Mouse (Mus musculus) lung, postnatal 0 days (tissue): Measurements from ENCODE around the gene Gm525. TPM values are rescaled to one million over a fixed set of nuclear protein-coding genes. Genes with fewer than 3 reads are reported as not detected.
"Not testable (repeated sequence)": the region's sequence is repeated elsewhere in the genome, so short reads cannot be mapped to it uniquely, and the experiment has no call there.

Source experiments
- ATAC-seq: fragments of 200-750 bp; cut with Nextera tagmentation; 2 replicates; pipeline ENCODE4 v1.8.0; 2017; ENCODE audit warnings: moderate library complexity
- DNase-seq: peaks from one replicate; pipeline ENCODE4 v3.0.0-alpha.2; 2016; ENCODE audit warnings: low spot score
- H3K27ac ChIP-seq: fragments of 300-500 bp; sonication (generic); 2 replicates; pipeline ENCODE4 v1.5.1; 2014; ENCODE audit warnings: antibody characterized with exemption, mild to moderate bottlenecking, low read length, mixed read lengths
- H3K27me3 ChIP-seq: fragments of 300-500 bp; sonication (generic); replicated peaks from 2 replicates; pipeline ENCODE4 v1.6.1; 2014; ENCODE audit warnings: low read length, mixed read lengths; ENCODE audit not compliant: insufficient read depth
- H3K36me3 ChIP-seq: fragments of 300-500 bp; sonication (generic); 2 replicates; pipeline ENCODE4 v1.6.1; 2014; ENCODE audit warnings: low read length, mixed read lengths; ENCODE audit not compliant: insufficient read depth
- H3K4me1 ChIP-seq: fragments of 300-500 bp; sonication (generic); 2 replicates; pipeline ENCODE4 v1.6.1; 2014; ENCODE audit warnings: antibody characterized with exemption, low read depth, low read length, mixed read lengths; ENCODE audit not compliant: insufficient read depth
- H3K4me2 ChIP-seq: fragments of 300-500 bp; sonication (generic); replicated peaks from 2 replicates; pipeline ENCODE4 v1.6.1; 2014; ENCODE audit warnings: low read depth, mild to moderate bottlenecking, low read length, moderate library complexity, mixed read lengths
- H3K4me3 ChIP-seq: fragments of 300-500 bp; sonication (generic); 2 replicates; pipeline ENCODE4 v1.5.1; 2014; ENCODE audit warnings: low read depth, low read length
- H3K9ac ChIP-seq: fragments of 300-500 bp; sonication (generic); replicated peaks from 2 replicates; pipeline ENCODE4 v1.6.1; 2014; ENCODE audit warnings: low read depth, mild to moderate bottlenecking
- H3K9me3 ChIP-seq: fragments of 300-500 bp; sonication (generic); 2 replicates; pipeline ENCODE4 v1.6.1; 2016; ENCODE audit warnings: low read length, mixed read lengths
- CTCF ChIP-seq: IDR thresholded peaks from 2 replicates; pipeline ENCODE4 v1.5.1; 2016; ENCODE audit warnings: antibody characterized with exemption, mild to moderate bottlenecking
- EP300 ChIP-seq: IDR thresholded peaks from 2 replicates; pipeline ENCODE4 v1.6.1; 2016; ENCODE audit warnings: antibody characterized with exemption, mild to moderate bottlenecking, control low read depth
- WGBS: fragments of 180-500 bp; shearing (Covaris S2); extraction: QIAGEN DNeasy Blood & Tissue Kit; methylation state at CpG from one replicate; pipeline ENCODE4 v1.1.7; 2014; 5-methylcytosine and 5-hydroxymethylcytosine counted together
- polyA plus RNA-seq: library from polyadenylated mRNA; unstranded; fragments of >200 nt; fragmentation: Nextera tagmentation; extraction: Ambion mirVana; gene quantifications from 2 replicates; pipeline ENCODE4 v1.2.1, GENCODE M21; 2015

The Gm525 gene
- polyA plus RNA-seq, 1 experiment from 2014 or later, result 0.25 TPM

GRCm38 (mm10) chr11:89043046-89043445 is 30.6 kb upstream of the Gm525 start:
- Histone ChIP-seq H3K4me3 (no peak overlapping the region), H3K27me3 (no peaks in the 10 kb centered on the region), H3K4me1 (no peaks in the 10 kb centered on the region), H3K9me3 (no peaks in the 10 kb centered on the region), H3K4me2 (no peak overlapping the region), H3K36me3 (peaks cover 22% of the 10 kb centered on the region; the same call in 1 of the 2 replicates), H3K9ac (no peak overlapping the region), H3K27ac (no peak overlapping the region)
- TF ChIP-seq EP300 (no peak), CTCF (no peak)
- no peak for DNase-seq
- no peak for ATAC-seq
- 83% methylated on average over 7 of the region's 7 CpGs for WGBS

GRCm38 (mm10) chr11:89045501-89045900 is 28.1 kb upstream of the Gm525 start:
- H3K27me3 ChIP-seq, DNase-seq, H3K4me3 ChIP-seq, H3K9ac ChIP-seq, ATAC-seq, H3K9me3 ChIP-seq, H3K27ac ChIP-seq, H3K4me2 ChIP-seq, H3K4me1 ChIP-seq: not testable (repeated sequence)
- 100% methylated on average over 3 of the region's 3 CpGs for WGBS
- H3K36me3 ChIP-seq, result peaks cover 22% of the 10 kb centered on the region; the same call in 1 of the 2 replicates

GRCm38 (mm10) chr11:89046021-89046420 is 27.6 kb upstream of the Gm525 start:
- no peaks in the 10 kb centered on the region for H3K27me3 ChIP-seq
- H3K4me3 ChIP-seq, result no peak overlapping the region
- H3K36me3 ChIP-seq, result peaks cover 23% of the 10 kb centered on the region; the same call in 1 of the 2 replicates
- ATAC-seq (no peak), DNase-seq (no peak)
- H3K4me1 ChIP-seq, result no peaks in the 10 kb centered on the region
- no peak overlapping the region for H3K9ac ChIP-seq
- H3K27ac ChIP-seq, result no peak overlapping the region
- no peak overlapping the region for H3K4me2 ChIP-seq
- H3K9me3 ChIP-seq, result no peaks in the 10 kb centered on the region
- TF ChIP-seq EP300 (no peak), CTCF (no peak)
- 85% methylated on average over 3 of the region's 3 CpGs for WGBS

- H3K27ac ChIP-seq, result no peak overlapping the region
- DNase-seq (no peak), ATAC-seq (no peak)
- 64% methylated on average over 6 of the region's 6 CpGs for WGBS
- peaks cover 17% of the 10 kb centered on the region; the same call in 1 of the 2 replicates for H3K36me3 ChIP-seq
- H3K4me2 ChIP-seq, result no peak overlapping the region
- no peak overlapping the region for H3K4me3 ChIP-seq
- H3K9ac ChIP-seq, result no peak overlapping the region
- H3K4me1 ChIP-seq, result no peaks in the 10 kb centered on the region; the same call in 1 of the 2 replicates
- no peak for TF ChIP-seq CTCF
- no peak for TF ChIP-seq EP300
- H3K9me3 ChIP-seq, result no peaks in the 10 kb centered on the region
- no peaks in the 10 kb centered on the region for H3K27me3 ChIP-seq
These were observed 21.9 kb upstream of the Gm525 start for GRCm38 (mm10) chr11:89051767-89052166.

- H3K9ac ChIP-seq, result no peak overlapping the region
- no peaks in the 10 kb centered on the region for H3K9me3 ChIP-seq
- H3K4me3 ChIP-seq, result no peak overlapping the region
- TF ChIP-seq CTCF, result no peak
- no peak for TF ChIP-seq EP300
- H3K27me3 ChIP-seq, result no peaks in the 10 kb centered on the region
- WGBS, result 46% methylated on average over 13 of the region's 13 CpGs
- ATAC-seq (no peak), DNase-seq (peak; percentile 49)
- H3K27ac ChIP-seq, result no peak overlapping the region
- no peak overlapping the region for H3K4me2 ChIP-seq
- no peaks in the 10 kb centered on the region; the same call in 1 of the 2 replicates for H3K36me3 ChIP-seq
- peaks cover 11% of the 10 kb centered on the region for H3K4me1 ChIP-seq
These were observed 17.5 kb upstream of the Gm525 start for GRCm38 (mm10) chr11:89055931-89056690.

GRCm38 (mm10) chr11:89058515-89059270 is 14.9 kb upstream of the Gm525 start:
- WGBS, result 57% methylated on average over 11 of the region's 11 CpGs
- Histone ChIP-seq H3K27ac (no peak overlapping the region), H3K4me1 (peaks cover 11% of the 10 kb centered on the region), H3K27me3 (no peaks in the 10 kb centered on the region), H3K4me3 (no peak overlapping the region; the same call in 1 of the 2 replicates), H3K4me2 (peak overlapping the region; percentile 97), H3K9me3 (no peaks in the 10 kb centered on the region), H3K36me3 (no peaks in the 10 kb centered on the region), H3K9ac (no peak overlapping the region)
- ATAC-seq (no peak), DNase-seq (peak; percentile 55)
- no peak for TF ChIP-seq EP300
- peak; percentile 70 for TF ChIP-seq CTCF
